Mouse (Mus musculus): ENCODE measurements around the gene Klf13. TPM values are rescaled to one million over a fixed set of nuclear protein-coding genes. Genes with fewer than 3 reads are reported as not detected.

Gene Klf13
- polyA plus RNA-seq, 1 experiment from 2014 or later = 18.8 TPM

DNA sequence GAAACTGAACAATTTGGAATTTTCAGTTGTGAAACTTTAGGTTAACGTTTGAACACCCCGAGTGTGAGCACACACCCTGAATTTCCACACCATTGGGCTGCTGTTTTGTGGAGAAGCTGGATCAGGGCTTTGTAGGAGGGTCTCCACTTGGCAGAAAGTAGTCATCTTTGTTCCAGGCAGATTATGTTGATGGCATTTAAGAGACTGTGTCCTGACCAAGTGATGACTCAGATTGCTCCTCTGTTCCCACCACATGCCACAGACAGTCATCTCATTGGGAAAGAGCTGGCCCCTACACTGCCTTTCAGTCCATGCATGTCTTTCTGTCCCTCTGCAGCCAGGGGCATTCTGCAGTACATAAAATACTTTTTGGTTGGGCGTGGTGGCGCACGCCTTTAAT lies 1.6 kb upstream of the Klf13 start:
- H3K4me3 ChIP-seq (ENCODE audit: low read depth, low read length) = no peak overlapping the region
- H3K4me1 ChIP-seq (ENCODE audit: control insufficient read depth, insufficient read depth, low read length) = peaks cover 11% of the 10 kb centered on the region
- H3K27me3 ChIP-seq (ENCODE audit: control insufficient read depth, insufficient read depth, low read length) = no peaks in the 10 kb centered on the region
- no peaks in the 10 kb centered on the region for H3K36me3 ChIP-seq (ENCODE audit: control insufficient read depth, insufficient read depth, low read length)
- H3K9ac ChIP-seq (ENCODE audit: low read depth, low read length) = no peak overlapping the region; the same call in 1 of the 2 replicates
- no peak for ATAC-seq (replicated peaks; ENCODE audit: insufficient number of reproducible peaks, low FRiP score, low TSS enrichment)
- H3K9me3 ChIP-seq (replicated peaks; ENCODE audit: control insufficient read depth, low read length) = no peaks in the 10 kb centered on the region
- 78% methylated on average over 5 of the region's 5 CpGs for WGBS (ENCODE audit: insufficient replicate concordance)
- 0 out of 2 replicates have a peak overlapping the region, but pooled peaks have one; percentile 97 for H3K27ac ChIP-seq (ENCODE audit: low read depth, low read length)
- peak overlapping the region; percentile 87; the same call in 1 of the 2 replicates for H3K4me2 ChIP-seq

DNA sequence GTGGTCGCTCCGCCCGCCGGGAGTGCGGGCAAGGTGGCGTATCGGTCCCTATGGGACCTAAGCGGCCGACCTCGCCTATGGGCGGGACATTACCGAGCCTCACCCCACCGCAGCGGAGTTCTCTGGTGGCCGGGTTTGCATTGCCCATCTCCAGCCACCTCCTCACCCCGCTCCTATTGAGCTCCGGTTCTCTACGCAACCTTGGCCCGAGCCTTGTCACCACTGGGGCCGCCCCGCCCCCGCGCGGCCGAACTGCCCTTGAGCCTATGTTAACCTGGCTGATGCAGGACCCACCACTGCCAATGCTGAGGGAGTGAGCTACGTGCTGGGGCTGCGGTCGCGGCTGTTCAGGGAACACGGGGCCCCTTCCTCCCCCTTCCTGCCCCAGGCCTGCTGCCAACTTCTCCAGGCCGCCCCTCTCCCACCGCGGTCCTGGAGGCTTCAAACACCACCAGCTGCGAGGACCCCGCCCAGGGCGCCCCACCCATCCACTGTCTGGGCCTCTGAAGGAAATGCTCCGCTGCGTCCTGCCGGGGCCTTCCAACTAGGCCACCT lies 759 bp upstream of the Klf13 start:
- Histone ChIP-seq H3K4me2 (peak overlapping the region; percentile 87), H3K27me3 (ENCODE audit: control insufficient read depth, insufficient read depth, low read length) (no peaks in the 10 kb centered on the region), H3K36me3 (ENCODE audit: control insufficient read depth, insufficient read depth, low read length) (no peaks in the 10 kb centered on the region), H3K4me3 (ENCODE audit: low read depth, low read length) (peak overlapping the region; percentile 76), H3K4me1 (ENCODE audit: control insufficient read depth, insufficient read depth, low read length) (peaks cover 20% of the 10 kb centered on the region), H3K9me3 (replicated peaks; ENCODE audit: control insufficient read depth, low read length) (no peaks in the 10 kb centered on the region), H3K9ac (ENCODE audit: low read depth, low read length) (peak overlapping the region; percentile 80), H3K27ac (ENCODE audit: low read depth, low read length) (peak overlapping the region; percentile 97)
- 1% methylated on average over 38 of the region's 39 CpGs for WGBS (ENCODE audit: insufficient replicate concordance)
- ATAC-seq (replicated peaks; ENCODE audit: insufficient number of reproducible peaks, low FRiP score, low TSS enrichment) = peak; percentile 49

DNA sequence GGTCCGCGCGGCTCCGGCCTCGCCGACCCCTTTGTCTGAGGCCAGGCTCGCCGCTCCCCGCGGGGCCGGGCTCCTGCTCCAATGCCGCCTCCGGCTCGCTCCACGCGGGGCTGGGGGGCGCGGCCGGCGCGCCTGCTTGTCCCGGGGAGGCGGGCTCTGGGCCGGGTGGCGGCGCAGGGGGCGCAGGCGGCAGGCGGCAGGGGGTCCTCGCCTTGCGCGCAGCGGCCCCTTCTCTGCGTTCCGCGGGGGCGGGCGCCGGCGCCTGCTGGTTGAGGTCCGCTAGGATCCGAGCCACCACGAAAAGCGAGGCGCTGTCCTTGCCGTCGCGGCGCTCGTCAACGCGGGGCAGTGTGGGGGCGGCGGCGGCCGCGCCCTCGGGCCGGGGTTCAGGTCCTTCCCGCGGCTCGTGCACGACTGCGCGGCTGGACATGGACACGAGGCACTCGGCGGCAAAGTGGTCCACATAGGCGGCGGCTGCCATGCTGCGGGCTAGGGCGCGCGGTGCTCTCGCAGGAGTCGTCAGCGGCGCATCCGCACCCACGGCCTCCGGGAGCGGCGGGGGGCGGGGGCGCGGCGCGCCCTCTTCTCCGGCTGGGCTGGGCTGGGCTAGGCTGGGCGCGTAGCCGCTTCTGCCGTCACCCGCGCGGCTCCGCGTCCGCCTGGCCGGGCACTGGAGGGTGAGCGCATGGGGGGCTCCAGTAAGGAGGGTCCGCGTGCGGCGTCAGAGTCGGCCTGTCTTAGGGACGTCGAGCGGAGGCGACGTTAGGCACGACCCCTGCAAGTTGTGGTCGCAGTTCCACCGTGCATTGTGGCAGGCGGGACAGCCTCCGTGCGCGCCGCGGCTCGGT lies 425 bp downstream of the Klf13 start:
- H3K4me2 ChIP-seq = peak overlapping the region; percentile 87
- WGBS (ENCODE audit: insufficient replicate concordance) = under 1% methylated on average over 109 of the region's 121 CpGs
- H3K27me3 ChIP-seq (ENCODE audit: control insufficient read depth, insufficient read depth, low read length) = no peaks in the 10 kb centered on the region
- H3K36me3 ChIP-seq (ENCODE audit: control insufficient read depth, insufficient read depth, low read length) = no peaks in the 10 kb centered on the region
- peak overlapping the region; percentile 94 for H3K27ac ChIP-seq (ENCODE audit: low read depth, low read length)
- H3K9ac ChIP-seq (ENCODE audit: low read depth, low read length) = peak overlapping the region; percentile 93
- H3K4me3 ChIP-seq (ENCODE audit: low read depth, low read length) = peak overlapping the region; percentile 76
- H3K4me1 ChIP-seq (ENCODE audit: control insufficient read depth, insufficient read depth, low read length) = peaks cover 28% of the 10 kb centered on the region
- no peaks in the 10 kb centered on the region for H3K9me3 ChIP-seq (replicated peaks; ENCODE audit: control insufficient read depth, low read length)
- peak; percentile 52 for ATAC-seq (replicated peaks; ENCODE audit: insufficient number of reproducible peaks, low FRiP score, low TSS enrichment)

- no peaks in the 10 kb centered on the region for H3K36me3 ChIP-seq (ENCODE audit: control insufficient read depth, insufficient read depth, low read length)
- H3K9me3 ChIP-seq (replicated peaks; ENCODE audit: control insufficient read depth, low read length) = no peaks in the 10 kb centered on the region
- under 1% methylated on average over 78 of the region's 88 CpGs for WGBS (ENCODE audit: insufficient replicate concordance)
These were observed 1.3 kb downstream of the Klf13 start for GRCm38 (mm10) chr7:63937236-63938065.

GRCm38 (mm10) chr7:63936986-63937235 lies 1.8 kb downstream of the Klf13 start:
- no peak for ATAC-seq (replicated peaks; ENCODE audit: insufficient number of reproducible peaks, low FRiP score, low TSS enrichment)
- peak overlapping the region; percentile 87 for H3K4me2 ChIP-seq
- peak overlapping the region; percentile 93 for H3K9ac ChIP-seq (ENCODE audit: low read depth, low read length)
- WGBS (ENCODE audit: insufficient replicate concordance) = 1% methylated on average over 11 of the region's 11 CpGs
- peak overlapping the region; percentile 94 for H3K27ac ChIP-seq (ENCODE audit: low read depth, low read length)
- no peaks in the 10 kb centered on the region for H3K27me3 ChIP-seq (ENCODE audit: control insufficient read depth, insufficient read depth, low read length)
- peaks cover 28% of the 10 kb centered on the region for H3K4me1 ChIP-seq (ENCODE audit: control insufficient read depth, insufficient read depth, low read length)
- no peaks in the 10 kb centered on the region for H3K36me3 ChIP-seq (ENCODE audit: control insufficient read depth, insufficient read depth, low read length)
- peak overlapping the region; percentile 76 for H3K4me3 ChIP-seq (ENCODE audit: low read depth, low read length)
- H3K9me3 ChIP-seq (replicated peaks; ENCODE audit: control insufficient read depth, low read length) = no peaks in the 10 kb centered on the region

More at GRCm38 (mm10) chr7:63937236-63938065, 1.3 kb downstream of the Klf13 start:
- Histone ChIP-seq H3K4me2 (peak overlapping the region; percentile 87), H3K4me3 (ENCODE audit: low read depth, low read length) (peak overlapping the region; percentile 76), H3K27me3 (ENCODE audit: control insufficient read depth, insufficient read depth, low read length) (no peaks in the 10 kb centered on the region), H3K9ac (ENCODE audit: low read depth, low read length) (peak overlapping the region; percentile 93), H3K4me1 (ENCODE audit: control insufficient read depth, insufficient read depth, low read length) (peaks cover 28% of the 10 kb centered on the region), H3K27ac (ENCODE audit: low read depth, low read length) (peak overlapping the region; percentile 94)
- peak; percentile 52 for ATAC-seq (replicated peaks; ENCODE audit: insufficient number of reproducible peaks, low FRiP score, low TSS enrichment)

DNA sequence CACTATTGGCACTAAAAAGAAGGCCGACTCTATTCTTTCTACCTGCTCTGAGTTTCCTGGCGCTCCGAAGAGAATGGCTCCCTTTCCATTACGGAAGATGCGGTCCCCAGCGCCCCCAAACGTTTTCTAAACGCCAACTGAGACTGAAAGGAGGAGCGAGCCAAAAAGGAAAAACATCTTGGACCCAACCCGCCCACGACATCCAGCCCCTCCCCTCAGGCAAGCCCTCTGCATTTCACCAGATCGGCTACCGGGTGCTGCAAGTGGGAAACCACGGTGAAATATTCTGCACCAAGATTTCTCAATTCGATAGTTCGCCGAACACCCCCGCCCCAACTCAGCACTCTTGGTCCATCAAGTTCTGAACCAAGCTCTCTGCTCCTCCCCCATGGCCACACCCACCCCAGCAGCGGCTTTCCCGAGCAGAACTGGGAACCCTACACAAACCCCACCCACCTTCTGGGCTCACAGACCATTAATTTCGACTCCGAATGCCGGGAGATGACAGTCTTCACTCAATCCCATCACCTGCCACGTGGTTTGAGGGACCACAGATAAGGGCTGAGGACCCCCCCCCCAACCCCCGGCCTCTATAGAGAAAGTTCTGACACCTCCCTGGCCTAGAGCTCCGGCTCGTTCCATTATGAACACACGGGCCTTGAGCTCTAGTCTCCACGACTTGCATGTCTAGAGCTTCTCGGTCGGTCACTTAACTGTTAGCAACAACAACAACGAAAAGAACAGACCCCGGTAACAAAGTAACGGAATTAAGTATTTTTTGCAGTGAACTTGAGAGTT lies 2.3 kb downstream of the Klf13 start:
- Histone ChIP-seq H3K9me3 (replicated peaks; ENCODE audit: control insufficient read depth, low read length) (no peaks in the 10 kb centered on the region), H3K9ac (ENCODE audit: low read depth, low read length) (peak overlapping the region; percentile 93), H3K4me3 (ENCODE audit: low read depth, low read length) (peak overlapping the region; percentile 76), H3K27me3 (ENCODE audit: control insufficient read depth, insufficient read depth, low read length) (no peaks in the 10 kb centered on the region), H3K36me3 (ENCODE audit: control insufficient read depth, insufficient read depth, low read length) (no peaks in the 10 kb centered on the region), H3K27ac (ENCODE audit: low read depth, low read length) (peak overlapping the region; percentile 94; the same call in 1 of the 2 replicates), H3K4me2 (peak overlapping the region; percentile 87), H3K4me1 (ENCODE audit: control insufficient read depth, insufficient read depth, low read length) (peaks cover 28% of the 10 kb centered on the region)
- under 1% methylated on average over 34 of the region's 34 CpGs for WGBS (ENCODE audit: insufficient replicate concordance)
- ATAC-seq (replicated peaks; ENCODE audit: insufficient number of reproducible peaks, low FRiP score, low TSS enrichment) = no peak

GRCm38 (mm10) chr7:63935809-63936187 lies 2.9 kb downstream of the Klf13 start:
- WGBS (ENCODE audit: insufficient replicate concordance) = 25% methylated on average over 8 of the region's 8 CpGs
- Histone ChIP-seq H3K36me3 (ENCODE audit: control insufficient read depth, insufficient read depth, low read length) (no peaks in the 10 kb centered on the region), H3K4me1 (ENCODE audit: control insufficient read depth, insufficient read depth, low read length) (peaks cover 28% of the 10 kb centered on the region), H3K4me3 (ENCODE audit: low read depth, low read length) (peak overlapping the region; percentile 76), H3K9ac (ENCODE audit: low read depth, low read length) (peak overlapping the region; percentile 24; the same call in 1 of the 2 replicates), H3K27ac (ENCODE audit: low read depth, low read length) (no peak overlapping the region), H3K4me2 (peak overlapping the region; percentile 87), H3K27me3 (ENCODE audit: control insufficient read depth, insufficient read depth, low read length) (no peaks in the 10 kb centered on the region), H3K9me3 (replicated peaks; ENCODE audit: control insufficient read depth, low read length) (no peaks in the 10 kb centered on the region)
- ATAC-seq (replicated peaks; ENCODE audit: insufficient number of reproducible peaks, low FRiP score, low TSS enrichment) = no peak

DNA sequence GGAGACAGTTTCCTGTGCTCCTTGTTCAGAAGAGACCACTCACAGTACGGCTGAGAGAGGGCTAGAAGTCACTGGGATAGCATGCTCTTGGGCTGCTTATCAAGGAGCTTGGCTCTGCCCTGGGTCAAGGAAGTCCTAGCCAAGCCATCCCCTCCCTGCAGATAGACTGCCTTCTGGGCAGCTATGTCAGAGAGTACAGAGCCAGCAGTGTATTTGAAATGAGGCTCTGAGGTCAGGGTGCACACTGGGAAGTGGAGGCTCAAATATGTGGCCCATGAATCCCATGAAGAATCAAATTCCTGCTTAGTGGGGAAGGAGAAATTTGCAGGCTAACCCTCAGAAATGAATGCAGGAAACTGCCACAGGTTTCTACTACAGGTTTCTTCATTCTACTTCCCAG lies 4.2 kb downstream of the Klf13 start:
- Histone ChIP-seq H3K4me1 (ENCODE audit: control insufficient read depth, insufficient read depth, low read length) (peaks cover 25% of the 10 kb centered on the region), H3K9me3 (replicated peaks; ENCODE audit: control insufficient read depth, low read length) (no peaks in the 10 kb centered on the region), H3K9ac (ENCODE audit: low read depth, low read length) (no peak overlapping the region), H3K27ac (ENCODE audit: low read depth, low read length) (no peak overlapping the region), H3K4me2 (peak overlapping the region; percentile 3; the same call in 1 of the 2 replicates), H3K27me3 (ENCODE audit: control insufficient read depth, insufficient read depth, low read length) (no peaks in the 10 kb centered on the region), H3K36me3 (ENCODE audit: control insufficient read depth, insufficient read depth, low read length) (no peaks in the 10 kb centered on the region), H3K4me3 (ENCODE audit: low read depth, low read length) (no peak overlapping the region)
- 38% methylated on average over 1 of the region's 1 CpGs for WGBS (ENCODE audit: insufficient replicate concordance)
- no peak for ATAC-seq (replicated peaks; ENCODE audit: insufficient number of reproducible peaks, low FRiP score, low TSS enrichment)

Data from heart, embryonic 11.5 days (tissue).